Mouse (Mus musculus) C2C12 (cell line): Measurements from ENCODE around the gene Lin37. TPM values are rescaled to one million over a fixed set of nuclear protein-coding genes. Genes with fewer than 3 reads are reported as not detected.

Source experiments
- H3K27me3 ChIP-seq: one replicate; pipeline ENCODE4 v1.6.1; 2011; ENCODE audit not compliant: control insufficient read depth, insufficient read depth, insufficient read length
- H3K36me3 ChIP-seq: one replicate; pipeline ENCODE4 v1.6.1; 2011; ENCODE audit not compliant: control insufficient read depth, insufficient read depth
- H3K4me3 ChIP-seq: one replicate; pipeline ENCODE4 v1.5.1; 2011; ENCODE audit warnings: mild to moderate bottlenecking, control low read depth; ENCODE audit not compliant: poor library complexity, insufficient read depth, severe bottlenecking
- H3K79me2 ChIP-seq: one replicate; pipeline ENCODE4 v1.6.1; 2011; ENCODE audit not compliant: control insufficient read depth, insufficient read depth
- H3K79me3 ChIP-seq: one replicate; pipeline ENCODE4 v1.6.1; 2011; ENCODE audit warnings: low read depth, control low read depth
- H3ac ChIP-seq: one replicate; pipeline ENCODE3; 2011; ENCODE audit warnings: low read depth; ENCODE audit not compliant: control insufficient read depth, insufficient read length
- CEBPB ChIP-seq: IDR thresholded peaks from one replicate; pipeline ENCODE4 v1.6.1; 2011; ENCODE audit warnings: low read depth, mild to moderate bottlenecking, control low read depth, moderate library complexity
- CTCF ChIP-seq: IDR thresholded peaks from one replicate; pipeline ENCODE4 v1.5.1; 2011; ENCODE audit not compliant: control insufficient read depth, insufficient read depth, insufficient read length
- FOSL1 ChIP-seq: IDR thresholded peaks from one replicate; pipeline ENCODE4 v1.8.0; 2011; ENCODE audit warnings: mild to moderate bottlenecking, low read length; ENCODE audit not compliant: poor library complexity, insufficient read depth, severe bottlenecking
- MAX ChIP-seq: IDR thresholded peaks from one replicate; pipeline ENCODE4 v1.6.1; 2011; ENCODE audit warnings: mild to moderate bottlenecking, control low read depth
- MYOD1 ChIP-seq: IDR thresholded peaks from one replicate; pipeline ENCODE4 v1.6.1; 2011; ENCODE audit warnings: low read depth; ENCODE audit not compliant: control insufficient read depth, insufficient read length
- MYOG ChIP-seq: IDR thresholded peaks from one replicate; pipeline ENCODE4 v1.6.1; 2011; ENCODE audit not compliant: control insufficient read depth, insufficient read length; ENCODE audit errors: extremely low read depth
- USF1 ChIP-seq: IDR thresholded peaks from one replicate; pipeline ENCODE4 v1.6.1; 2011; ENCODE audit warnings: low read depth, mild to moderate bottlenecking, control low read depth, moderate library complexity
- polyA plus RNA-seq: library from polyadenylated mRNA; unstranded; fragments of >200 nt; fragmentation: generic; extraction: Trizol; gene quantifications from one replicate; pipeline ENCODE4 v1.2.1, GENCODE M21; 2012; ENCODE audit warnings: missing spikeins

Gene Lin37
- polyA plus RNA-seq, 1 experiment: 38.4 TPM

DNA sequence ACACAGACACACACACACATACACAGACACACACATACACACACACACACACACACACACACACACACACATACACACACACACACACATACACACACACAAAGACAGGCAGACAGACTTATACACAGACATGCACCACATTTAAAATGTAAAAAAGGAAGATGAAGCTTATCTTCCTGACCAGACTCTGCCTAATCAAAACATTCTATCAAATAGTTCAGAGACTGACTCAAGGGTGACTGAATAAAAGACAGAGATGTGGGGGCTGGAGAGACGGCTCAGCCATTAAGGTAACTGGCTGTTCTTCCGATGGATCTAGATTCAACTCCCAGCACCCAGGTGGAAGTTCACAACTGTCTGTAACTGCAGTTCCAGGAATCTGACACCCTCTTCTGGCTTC lies 15.3 kb downstream of the Lin37 start:
- no peaks in the 10 kb centered on the region for H3K79me3 ChIP-seq
- TF ChIP-seq CEBPB (no peak), MYOG (no peak), MYOD1 (no peak), MAX (no peak), FOSL1 (no peak), USF1 (no peak), CTCF (no peak)
- H3K4me3 ChIP-seq: no peak overlapping the region
- no peaks in the 10 kb centered on the region for H3K36me3 ChIP-seq
- H3ac ChIP-seq: no peak overlapping the region
- no peaks in the 10 kb centered on the region for H3K27me3 ChIP-seq
- no peaks in the 10 kb centered on the region for H3K79me2 ChIP-seq

DNA sequence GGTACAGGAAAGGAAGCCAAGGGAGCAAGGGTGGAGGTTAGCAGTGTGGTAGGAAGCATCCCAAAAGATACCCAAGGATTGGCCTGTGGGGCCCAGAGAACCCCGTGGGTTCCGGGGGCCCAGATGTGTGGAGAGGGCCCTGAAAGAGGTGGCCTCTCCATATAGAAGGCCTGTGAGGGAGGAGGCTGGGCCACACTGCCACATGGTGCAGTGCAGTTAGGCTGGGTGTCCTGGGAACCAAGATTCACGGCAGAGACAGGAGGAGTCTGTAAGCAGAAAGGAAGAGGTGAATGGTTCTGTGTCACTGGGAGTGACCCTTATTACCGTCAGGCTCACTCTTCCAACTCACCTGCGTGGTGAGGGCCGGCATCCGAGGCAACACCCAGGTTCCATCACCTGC lies 19.1 kb downstream of the Lin37 start:
- no peaks in the 10 kb centered on the region for H3K79me2 ChIP-seq
- H3ac ChIP-seq: no peak overlapping the region
- H3K36me3 ChIP-seq: no peaks in the 10 kb centered on the region
- no peak for TF ChIP-seq FOSL1
- TF ChIP-seq MYOG: no peak
- TF ChIP-seq USF1: no peak
- no peak for TF ChIP-seq CTCF
- no peak for TF ChIP-seq MAX
- no peak for TF ChIP-seq CEBPB
- no peaks in the 10 kb centered on the region for H3K79me3 ChIP-seq
- H3K27me3 ChIP-seq: no peaks in the 10 kb centered on the region
- no peak overlapping the region for H3K4me3 ChIP-seq

DNA sequence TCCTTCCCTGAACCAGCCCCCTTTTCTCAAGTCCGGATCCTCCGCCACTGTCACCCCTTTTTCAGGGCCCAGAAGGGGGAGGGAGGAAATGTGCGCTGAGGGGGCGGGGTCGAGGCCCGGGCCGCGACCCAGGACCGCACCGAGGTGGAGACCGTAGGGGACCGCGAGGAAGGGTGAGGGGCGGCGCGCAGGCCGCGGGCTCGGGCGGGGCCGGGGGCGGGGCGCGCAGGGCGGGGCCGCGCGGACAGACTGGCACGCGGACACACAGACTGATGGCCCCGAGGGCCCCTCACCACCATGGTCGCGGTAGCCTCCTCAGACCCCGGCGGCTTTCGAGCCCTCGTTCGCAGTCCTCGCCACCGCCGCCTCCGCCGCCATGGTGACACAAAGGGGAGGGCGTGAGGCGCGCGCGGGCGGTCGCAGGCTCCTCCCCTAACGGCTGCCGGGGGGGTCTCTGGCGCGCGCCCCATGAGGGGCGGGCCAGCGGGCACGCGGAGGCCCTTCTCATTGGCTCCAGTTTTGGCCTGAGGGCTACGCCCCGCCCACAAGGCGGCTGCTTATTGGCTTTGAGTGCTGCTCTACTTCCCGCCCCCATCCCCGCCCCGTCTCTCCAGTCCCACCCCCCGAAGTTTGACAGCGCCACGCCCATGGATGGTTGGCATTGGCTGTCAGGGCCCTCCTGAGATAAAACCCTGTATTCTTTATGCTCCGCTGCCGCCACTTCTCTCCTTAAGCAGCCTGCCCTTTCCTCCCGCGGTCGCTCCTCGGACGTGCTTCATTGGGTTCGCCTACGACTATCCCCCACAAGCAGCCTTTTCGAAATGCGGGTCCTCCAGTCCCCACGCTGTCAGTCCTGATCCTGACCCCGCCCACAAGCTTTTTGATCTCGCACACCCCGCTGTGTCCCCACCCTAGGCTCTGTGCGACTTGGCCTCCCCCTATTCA lies 24.7 kb downstream of the Lin37 start, which contains the start of gene Arhgap33:
Gene Arhgap33 (minus strand): TSS at position 428 of the 945 bp plus-strand sequence.
- H3K27me3 ChIP-seq: no peaks in the 10 kb centered on the region
- peak within 1 kb of the TSS; percentile 75 for H3ac ChIP-seq
- TF ChIP-seq MAX (peak; percentile 10), USF1 (no peak)
- H3K36me3 ChIP-seq: no peaks in the 10 kb centered on the region
- no peaks in the 10 kb centered on the region for H3K79me2 ChIP-seq
- no peaks in the 10 kb centered on the region for H3K79me3 ChIP-seq
- peak within 1 kb of the TSS; percentile 30 for H3K4me3 ChIP-seq

DNA sequence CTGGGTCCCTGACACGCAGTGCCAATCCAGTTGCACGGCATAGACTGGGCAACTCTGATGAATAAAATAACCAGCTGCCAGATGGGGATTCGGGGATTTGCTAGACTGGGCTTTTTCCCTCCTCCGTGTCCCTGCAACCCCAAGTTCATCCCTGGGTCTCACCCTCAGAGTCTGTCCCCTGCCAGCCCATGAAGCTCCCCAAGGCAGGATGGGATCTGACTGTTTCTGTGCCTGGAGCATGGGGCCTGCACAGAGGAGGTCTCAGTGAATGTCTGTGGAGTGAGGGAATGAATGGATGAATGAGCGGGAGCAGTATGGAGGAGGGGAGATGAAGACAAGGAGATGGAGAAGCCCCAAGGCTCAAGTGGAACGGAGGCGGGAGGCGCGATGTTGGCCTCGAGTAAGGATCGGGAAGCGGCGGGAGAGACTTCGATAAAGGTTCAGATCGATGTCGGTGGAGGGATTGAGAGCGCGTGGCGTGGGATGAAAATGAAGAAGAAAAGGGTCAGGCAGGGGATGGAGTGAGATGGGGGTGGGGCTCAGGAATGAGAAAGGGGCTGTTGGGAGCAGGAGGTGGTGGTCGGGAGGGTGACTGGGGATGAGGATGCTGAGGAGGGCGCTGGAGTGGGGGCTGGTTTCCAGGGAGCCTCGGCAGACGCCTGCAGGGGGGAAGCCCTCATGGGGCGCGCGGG lies 25.6 kb downstream of the Lin37 start:
- Histone ChIP-seq H3K36me3 (no peaks in the 10 kb centered on the region), H3K79me2 (no peaks in the 10 kb centered on the region), H3K27me3 (no peaks in the 10 kb centered on the region), H3K4me3 (peak overlapping the region; percentile 30), H3K79me3 (no peaks in the 10 kb centered on the region), H3ac (peak overlapping the region; percentile 37)
- TF ChIP-seq CTCF (no peak), MYOG (no peak), MAX (no peak), USF1 (no peak), CEBPB (no peak), FOSL1 (no peak), MYOD1 (no peak)

DNA sequence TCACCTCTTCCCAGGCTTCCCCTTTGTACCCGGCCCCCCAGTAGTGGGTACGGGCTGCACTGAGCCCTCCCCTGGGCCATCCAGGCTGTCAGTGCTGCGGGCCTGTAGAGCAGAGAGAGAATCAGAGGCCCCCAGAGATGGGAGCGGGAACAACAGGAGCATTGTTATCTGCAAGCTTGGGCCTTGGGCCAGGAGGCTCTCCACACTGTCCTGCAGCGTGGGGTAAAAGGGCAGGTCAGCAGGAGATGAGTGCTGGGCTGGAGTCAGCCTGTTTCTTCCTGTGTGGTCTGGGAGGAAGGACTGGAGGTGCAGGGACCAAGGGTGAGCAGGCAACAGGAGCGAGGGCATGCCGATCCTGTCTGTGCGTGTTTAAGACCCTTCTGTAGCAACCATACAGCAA lies 26.7 kb downstream of the Lin37 start:
- Histone ChIP-seq H3K79me3 (no peaks in the 10 kb centered on the region), H3K27me3 (no peaks in the 10 kb centered on the region), H3K36me3 (no peaks in the 10 kb centered on the region), H3K79me2 (no peaks in the 10 kb centered on the region), H3ac (no peak overlapping the region), H3K4me3 (no peak overlapping the region)
- TF ChIP-seq MYOD1 (no peak), MAX (no peak), MYOG (no peak), FOSL1 (no peak), CTCF (no peak), USF1 (no peak), CEBPB (no peak)

DNA sequence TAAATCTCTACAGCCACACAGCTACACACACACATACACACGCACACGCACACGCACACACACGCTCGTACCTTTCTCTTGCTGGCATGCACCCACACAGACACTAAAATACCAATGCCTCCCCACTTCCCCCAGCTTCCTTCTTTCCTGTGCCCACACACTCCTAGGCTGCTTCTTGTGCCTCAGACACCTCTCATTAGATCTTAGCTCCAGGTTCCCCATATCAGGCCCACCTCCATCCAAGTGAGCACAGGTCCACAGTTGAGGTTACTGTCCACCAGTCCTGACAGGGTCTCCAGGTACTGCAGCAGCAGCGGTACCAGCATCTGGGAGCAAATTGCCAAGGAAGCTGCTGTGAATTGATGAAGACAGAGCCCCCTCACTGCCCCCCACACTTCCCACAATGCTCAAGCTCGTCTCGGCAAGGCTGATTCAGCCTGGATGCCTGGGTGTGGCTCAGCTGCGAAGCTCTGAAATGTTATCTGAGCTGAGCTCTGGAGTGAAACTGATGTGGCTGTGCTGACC lies 28.3 kb downstream of the Lin37 start:
- Histone ChIP-seq H3K79me2 (no peaks in the 10 kb centered on the region), H3K79me3 (no peaks in the 10 kb centered on the region), H3K27me3 (no peaks in the 10 kb centered on the region), H3K36me3 (no peaks in the 10 kb centered on the region), H3K4me3 (no peak overlapping the region), H3ac (no peak overlapping the region)
- TF ChIP-seq USF1 (no peak), MYOG (no peak), CTCF (no peak), MYOD1 (no peak), FOSL1 (no peak), MAX (no peak), CEBPB (no peak)
